Mouse (Mus musculus) forebrain, embryonic 16.5 days (tissue): ENCODE measurements at regions not wholly inside any gene's neighbourhood (a gene's known extent, or its start where the extent isn't known, plus 50 kb on each side); places are given as distances from the start of the nearest gene placed in this dataset.

Experiments
- ATAC-seq: fragments of 200-750 bp; cut with Nextera tagmentation; 2 replicates; pipeline ENCODE4 v1.8.0; 2017; ENCODE audit warnings: mild to moderate bottlenecking, moderate library complexity
- H3K27ac ChIP-seq: fragments of 300-500 bp; sonication (generic); 2 replicates; pipeline ENCODE4 v1.5.1; 2014; ENCODE audit warnings: low read length, control low read depth
- H3K27me3 ChIP-seq: fragments of 300-500 bp; sonication (generic); replicated peaks from 2 replicates; pipeline ENCODE4 v1.6.1; 2014; ENCODE audit warnings: low read length; ENCODE audit not compliant: control insufficient read depth, insufficient read depth
- H3K36me3 ChIP-seq: fragments of 300-500 bp; sonication (generic); 2 replicates; pipeline ENCODE4 v1.6.1; 2014; ENCODE audit not compliant: control insufficient read depth, insufficient read depth
- H3K4me1 ChIP-seq: fragments of 300-500 bp; sonication (generic); replicated peaks from 2 replicates; pipeline ENCODE4 v1.6.1; 2014; ENCODE audit warnings: low read length; ENCODE audit not compliant: control insufficient read depth, insufficient read depth
- H3K4me2 ChIP-seq: fragments of 300-500 bp; sonication (generic); 2 replicates; pipeline ENCODE4 v1.6.1; 2014; ENCODE audit warnings: mild to moderate bottlenecking, low read length, control low read depth
- H3K4me3 ChIP-seq: fragments of 300-500 bp; sonication (generic); replicated peaks from 2 replicates; pipeline ENCODE4 v1.5.1; 2014; ENCODE audit warnings: mild to moderate bottlenecking, low read length, control low read depth
- H3K9ac ChIP-seq: fragments of 300-500 bp; sonication (generic); replicated peaks from 2 replicates; pipeline ENCODE4 v1.6.1; 2014; ENCODE audit warnings: low read depth, low read length, control low read depth
- H3K9me3 ChIP-seq: fragments of 300-500 bp; sonication (generic); 2 replicates; pipeline ENCODE4 v1.6.1; 2016; ENCODE audit warnings: low read length; ENCODE audit not compliant: control insufficient read depth

GRCm38 (mm10) chr8:53695323-53695722 is 56.5 kb upstream of the Neil3 start:
- H3K9me3 ChIP-seq: no peaks in the 10 kb centered on the region
- no peaks in the 10 kb centered on the region for H3K4me1 ChIP-seq
- no peak overlapping the region for H3K4me2 ChIP-seq
- no peaks in the 10 kb centered on the region for H3K27me3 ChIP-seq
- peak; percentile 95 for ATAC-seq
- no peak overlapping the region for H3K4me3 ChIP-seq
- no peaks in the 10 kb centered on the region for H3K36me3 ChIP-seq
- no peak overlapping the region for H3K9ac ChIP-seq
- H3K27ac ChIP-seq: no peak overlapping the region
